Mouse (Mus musculus): Measurements from ENCODE around the gene Rab27a.
"Not testable (repeated sequence)": the region's sequence is repeated elsewhere in the genome, so short reads cannot be mapped to it uniquely, and the experiment has no call there.

GRCm38 (mm10) chr9:73116704-73117103 is 72.0 kb downstream of the Rab27a start:
- peak; percentile 71; the same call in 1 of the 2 replicates for TF ChIP-seq ZNF384 (IDR thresholded peaks at IDR 0.05; ENCODE audit: low read depth, low read length)
- not testable (repeated sequence) for TF ChIP-seq HCFC1 (IDR thresholded peaks at IDR 0.05; ENCODE audit: borderline replicate concordance, insufficient read depth, low read length); MAFK (IDR thresholded peaks at IDR 0.05; ENCODE audit: insufficient read depth, low read depth, low read length); ZC3H11A (IDR thresholded peaks at IDR 0.05; ENCODE audit: borderline replicate concordance, low read depth, low read length)

Measured in ES-E14 (cell line).